Mouse (Mus musculus): Measurements from ENCODE around the gene Sorl1.

GRCm38 (mm10) chr9:42103546-42103945 lies 20.6 kb downstream of the Sorl1 start:
- TF ChIP-seq CTCF (IDR thresholded peaks at IDR 0.05; ENCODE audit: borderline replicate concordance, insufficient read depth, low read length): no peak
- TF ChIP-seq POLR2A (IDR thresholded peaks at IDR 0.05; ENCODE audit: low read depth, low read length): no peak
